Mouse (Mus musculus) cerebellum, adult 11 months (tissue): ENCODE measurements around the gene Steap1.

Source experiments
- DNase-seq: peaks from one replicate; pipeline ENCODE4 v3.0.0; 2022

Steap1 gene

GRCm38 (mm10) chr5:5686973-5687372 lies 62.2 kb downstream of the Steap1 start:
- DNase-seq: no peak
